Mouse (Mus musculus) cerebellum, adult 18-20 months (tissue): ENCODE measurements at regions not wholly inside any gene's neighbourhood (a gene's known extent, or its start where the extent isn't known, plus 50 kb on each side); places are given as distances from the start of the nearest gene placed in this dataset.
A peak's percentile ranks its signal among the peaks of the same experiment; 100 is the strongest.

Experiments used
- DNase-seq, 2 experiments: peaks; one replicate each; pipeline ENCODE4 v3.0.0; 2021

GRCm38 (mm10) chr8:34368556-34368955, 257.0 kb upstream of the Gm10131 start:
- no peak for DNase-seq

- DNase-seq = no peak
Measured at GRCm38 (mm10) chr8:34364446-34365035, 253.0 kb upstream of the Gm10131 start.

GRCm38 (mm10) chr8:34363679-34364078, 252.1 kb upstream of the Gm10131 start:
- DNase-seq = no peak

- no peak for DNase-seq
Measured at GRCm38 (mm10) chr8:34363131-34363530, 251.6 kb upstream of the Gm10131 start.

- DNase-seq = no peak
Measured at GRCm38 (mm10) chr8:34361377-34361776, 249.8 kb upstream of the Gm10131 start.

- DNase-seq = no peak
Measured at GRCm38 (mm10) chr8:34359776-34360175, 248.2 kb upstream of the Gm10131 start.

- no peak for DNase-seq
Measured at GRCm38 (mm10) chr8:34355059-34355458, 243.5 kb upstream of the Gm10131 start.

- no peak for DNase-seq
Measured at GRCm38 (mm10) chr8:34353140-34353855, 241.8 kb upstream of the Gm10131 start.

- DNase-seq = no peak
Measured at GRCm38 (mm10) chr8:34334851-34335250, 223.3 kb upstream of the Gm10131 start.

GRCm38 (mm10) chr8:34331673-34332072, 220.1 kb upstream of the Gm10131 start:
- no peak for DNase-seq

- no peak for DNase-seq
Measured at GRCm38 (mm10) chr8:34326614-34326965, 215.1 kb upstream of the Gm10131 start.

- DNase-seq = peak; percentile 30 to 36
Measured at GRCm38 (mm10) chr8:34325841-34326613, 214.5 kb upstream of the Gm10131 start.

- no peak for DNase-seq
Measured at GRCm38 (mm10) chr8:34320158-34320587, 208.6 kb upstream of the Gm10131 start.

- DNase-seq = no peak
Measured at GRCm38 (mm10) chr8:34319719-34320118, 208.2 kb upstream of the Gm10131 start.

GRCm38 (mm10) chr8:34315233-34315632, 203.7 kb upstream of the Gm10131 start:
- no peak for DNase-seq

GRCm38 (mm10) chr8:34305542-34306485, 194.3 kb upstream of the Gm10131 start:
- no peak for DNase-seq

GRCm38 (mm10) chr8:34303815-34304214, 192.3 kb upstream of the Gm10131 start:
- no peak for DNase-seq

- DNase-seq = no peak
Measured at GRCm38 (mm10) chr8:34300331-34300903, 188.9 kb upstream of the Gm10131 start.

- DNase-seq = no peak
Measured at GRCm38 (mm10) chr8:34294721-34295120, 183.2 kb upstream of the Gm10131 start.

GRCm38 (mm10) chr8:34290670-34291069, 179.1 kb upstream of the Gm10131 start:
- no peak for DNase-seq

- DNase-seq = no peak
Measured at GRCm38 (mm10) chr8:34287801-34288200, 176.3 kb upstream of the Gm10131 start.

GRCm38 (mm10) chr8:34284576-34284975, 173.0 kb upstream of the Gm10131 start:
- no peak for DNase-seq
